Comparison of ENCODE assay signal across 10 mouse cellular contexts in genomic region chr3:66738201-66739062, GRCm38 (mm10).
DNase-seq lines count a peak whose midpoint lies in the region; ATAC-seq lines count a peak whose summit lies in the region.
"Had no signal": no experiment of that assay in that cellular context is flagged by ENCODE, and none has a peak within 500 bp of the region (broad histone marks: within the 10 kb centered on the region; RNA-seq: fewer than 3 reads in every experiment).

No protein-coding gene starts in this region.

- H3K27me3 ChIP-seq in neural tube, embryonic 11.5 days (ENCODE audit: control insufficient read depth, insufficient read depth, low read length), result no peaks in the 10 kb centered on the region
- no peaks in the 10 kb centered on the region for H3K27me3 ChIP-seq in neural tube, embryonic 14.5 days (ENCODE audit: control insufficient read depth, insufficient read depth, low read length)

- intact Hi-C loops in heart, postnatal 36 days (cut with DNase I), result no loop called here

- H3K36me3 ChIP-seq in neural tube, embryonic 11.5 days (ENCODE audit: control insufficient read depth, insufficient read depth, low read length), result no peaks in the 10 kb centered on the region
- no peaks in the 10 kb centered on the region for H3K36me3 ChIP-seq in neural tube, embryonic 14.5 days (ENCODE audit: control insufficient read depth, insufficient read depth, low read length)
- H3K36me3 ChIP-seq: forebrain, embryonic 12.5 days had no signal

- 70% methylated on average over 12 of the region's 12 CpGs for WGBS in neural tube, embryonic 11.5 days
- WGBS in neural tube, embryonic 14.5 days, result 39% methylated on average over 12 of the region's 12 CpGs

- H3K9me3 ChIP-seq in neural tube, embryonic 11.5 days (ENCODE audit: control insufficient read depth, low read length), result no peaks in the 10 kb centered on the region
- no peaks in the 10 kb centered on the region for H3K9me3 ChIP-seq in neural tube, embryonic 14.5 days (ENCODE audit: control insufficient read depth, low read length)
- H3K9me3 ChIP-seq: forebrain, embryonic 12.5 days had no signal

- H3K4me2 ChIP-seq in neural tube, embryonic 11.5 days (ENCODE audit: low read depth), result no peak overlapping the region
- H3K4me2 ChIP-seq in neural tube, embryonic 14.5 days (ENCODE audit: low read depth, low read length), result no peak overlapping the region
- H3K4me2 ChIP-seq: forebrain, embryonic 12.5 days had no signal

- H3K9ac ChIP-seq in neural tube, embryonic 11.5 days (ENCODE audit: low read length), result no peak overlapping the region
- H3K9ac ChIP-seq in neural tube, embryonic 14.5 days (replicated peaks; ENCODE audit: low read depth, low read length), result no peak overlapping the region
- H3K9ac ChIP-seq: forebrain, embryonic 12.5 days had no signal

- peak; percentile 68 for DNase-seq in heart, adult 11 months
- no peak for DNase-seq in heart, postnatal 36 days
- peak; percentile 21 for DNase-seq in neural tube, embryonic 11.5 days (ENCODE audit: low spot score)
- no peak for DNase-seq in neural tube, embryonic 10.5 days (ENCODE audit: extremely low spot score, low spot score)
- peak; percentile 29 for DNase-seq in kidney, postnatal 10 days
- DNase-seq in thymus, postnatal 10 days (ENCODE audit: low spot score in 2 of 2), result no peak
- DNase-seq in urinary bladder, postnatal 4 days (ENCODE audit: low spot score in 2 of 2), result no peak

- H3K4me3 ChIP-seq in neural tube, embryonic 11.5 days (ENCODE audit: low read depth, low read length), result no peak overlapping the region
- H3K4me3 ChIP-seq in neural tube, embryonic 14.5 days (ENCODE audit: low read depth, low read length), result no peak overlapping the region
- H3K4me3 ChIP-seq: forebrain, embryonic 12.5 days; megakaryocyte, embryonic 14.5 days had no signal

- no peaks in the 10 kb centered on the region for H3K4me1 ChIP-seq in neural tube, embryonic 11.5 days (ENCODE audit: control insufficient read depth, insufficient read depth, low read length)
- no peaks in the 10 kb centered on the region for H3K4me1 ChIP-seq in neural tube, embryonic 14.5 days (ENCODE audit: control insufficient read depth, insufficient read depth, low read length)
- H3K4me1 ChIP-seq: megakaryocyte, embryonic 14.5 days had no signal

- 0 out of 2 replicates have a peak, but pooled peaks have one; percentile 28 for ATAC-seq in neural tube, embryonic 11.5 days (ENCODE audit: insufficient read depth, low FRiP score, low TSS enrichment)
- peak; percentile 74 for ATAC-seq in neural tube, embryonic 14.5 days (ENCODE audit: low read depth)

- no peak overlapping the region for H3K27ac ChIP-seq in neural tube, embryonic 11.5 days (ENCODE audit: low read depth, low read length)
- no peak overlapping the region for H3K27ac ChIP-seq in neural tube, embryonic 14.5 days (ENCODE audit: low read depth, low read length)
- H3K27ac ChIP-seq: forebrain, embryonic 12.5 days had no signal

Comparison
In these comparisons a context has a peak if more than half of its experiments do, and no peak if none do; other contexts are left out.
1. DNase-seq: peak in heart, adult 11 months (single experiment), neural tube, embryonic 11.5 days (single experiment) and kidney, postnatal 10 days (single experiment); none in heart, postnatal 36 days (0 of 2), neural tube, embryonic 10.5 days (single experiment), thymus, postnatal 10 days (0 of 2) and urinary bladder, postnatal 4 days (0 of 2).